Mouse (Mus musculus): ENCODE data around the gene Ppp1r3f. TPM values are rescaled to one million over a fixed set of nuclear protein-coding genes. Genes with fewer than 3 reads are reported as not detected.
A peak's percentile ranks its signal among the peaks of the same experiment; 100 is the strongest.

Gene Ppp1r3f
- total RNA-seq, 2 experiments from 2014 or later = 21.1 to 25.0 TPM

DNA sequence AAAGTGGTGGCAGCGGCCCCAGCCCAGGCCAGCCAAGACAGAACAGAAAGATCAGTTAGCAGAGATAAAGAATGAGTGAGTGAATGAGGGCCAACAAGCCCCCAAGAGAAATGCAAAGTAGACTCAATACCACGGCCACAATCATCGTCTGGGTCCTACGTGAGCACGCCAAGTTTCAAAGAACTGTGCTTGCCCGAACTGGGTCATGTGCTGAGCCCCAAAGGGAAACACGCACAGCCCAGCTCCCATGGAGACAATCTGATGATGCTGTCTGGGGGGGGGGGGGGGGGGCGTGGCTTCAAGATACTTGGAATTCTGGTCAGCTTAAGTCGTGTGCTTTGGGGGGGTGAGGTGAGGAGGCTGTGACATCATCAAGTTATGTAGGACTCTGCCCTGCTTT, 6.6 kb downstream of the Ppp1r3f start:
- DNase-seq (ENCODE audit: low spot score in 2 of 2) = no peak
- intact Hi-C loops (cut with DNase I) = no loop called here

DNA sequence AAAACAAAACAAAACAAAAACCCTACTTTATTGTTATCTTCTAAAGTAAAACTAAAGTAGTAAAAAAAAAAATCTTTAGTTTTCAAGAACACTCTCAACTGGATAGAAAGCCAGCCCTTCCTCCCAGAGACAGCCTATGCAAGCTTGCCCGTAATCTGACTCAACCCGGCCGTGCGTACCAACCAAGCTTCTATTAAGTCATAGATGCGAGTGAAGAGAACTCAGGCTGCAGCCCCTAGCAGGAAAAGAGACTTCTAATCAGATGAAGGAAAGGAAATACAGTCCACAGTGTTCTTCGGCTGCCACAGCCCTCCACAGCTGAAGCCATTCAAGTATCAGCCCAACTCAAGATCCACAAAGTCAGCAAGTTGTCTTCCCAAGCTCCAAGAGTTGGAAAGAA, 7.7 kb downstream of the Ppp1r3f start:
- intact Hi-C loops (cut with DNase I) = no loop called here
- no peak for DNase-seq (ENCODE audit: low spot score in 2 of 2)

DNA sequence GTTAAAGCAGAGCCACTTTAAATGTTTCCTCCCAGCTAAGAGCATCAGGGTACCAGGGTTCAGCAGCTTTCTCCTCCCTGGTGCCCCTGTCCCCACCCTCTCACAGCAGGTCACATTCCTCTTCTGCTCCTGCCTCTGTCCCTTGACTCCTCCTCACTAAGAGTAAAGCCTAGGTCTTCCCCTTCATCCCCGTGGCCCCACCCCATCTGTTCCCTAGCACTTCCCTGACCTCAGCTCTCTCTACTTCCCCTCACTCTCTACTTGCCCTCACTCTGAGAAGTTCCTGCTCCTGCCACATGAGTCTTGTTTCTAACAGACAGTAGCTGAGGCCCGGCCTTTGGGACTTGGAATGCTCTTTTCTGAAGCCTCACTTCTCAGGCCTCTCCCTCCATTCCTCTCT, 11.0 kb downstream of the Ppp1r3f start:
- intact Hi-C loops (cut with DNase I) = no loop called here
- DNase-seq (ENCODE audit: low spot score in 2 of 2) = no peak

DNA sequence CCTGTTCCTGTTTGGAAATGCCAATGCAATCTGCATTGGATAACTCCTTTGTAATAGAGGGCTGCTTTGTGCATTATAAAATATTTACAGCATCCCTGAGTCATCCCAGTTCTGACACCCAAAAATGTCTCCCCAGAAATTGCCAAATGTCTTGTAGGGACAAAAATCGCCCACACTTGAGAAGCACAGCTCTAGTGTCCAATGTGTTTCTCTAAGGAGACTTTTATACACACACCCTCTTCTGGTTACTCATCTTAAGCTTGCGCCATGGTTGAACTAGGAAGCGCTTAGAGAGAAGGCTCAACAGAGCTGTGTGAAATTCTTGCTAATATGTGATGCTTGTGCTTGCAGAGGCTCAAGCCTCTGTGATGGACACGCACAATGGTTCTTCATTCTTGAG, 20.6 kb downstream of the Ppp1r3f start:
- peak in 1 of 2 experiments; percentile 56 for DNase-seq (ENCODE audit: low spot score in 2 of 2)
- intact Hi-C loops (cut with DNase I) = no loop called here

GRCm38 (mm10) chrX:7524961-7525360, 49.1 kb downstream of the Ppp1r3f start:
- no peak for DNase-seq (ENCODE audit: low spot score in 2 of 2)
- intact Hi-C loops (cut with DNase I) = no loop called here

Other genes starting within 250 kb of the Ppp1r3f start
- gene Usp27x, start 198.5 kb downstream of the Ppp1r3f start, total RNA-seq (2021) = 10 to 100 TPM; 14.1 to 15.4 TPM
- not detected for gene Foxp3, start 639 bp downstream of the Ppp1r3f start, total RNA-seq (2021)
- gene Ccdc22, start 31.2 kb upstream of the Ppp1r3f start, total RNA-seq (2021) = 10 to 100 TPM; 30.6 to 31.3 TPM
- gene Cacna1f, start 32.8 kb upstream of the Ppp1r3f start, total RNA-seq (2021) = not detected
- gene Syp, start 64.2 kb upstream of the Ppp1r3f start, total RNA-seq (2021) = 1,000 to 10,000 TPM; 2,020 to 2,211 TPM
- 1 to 10 TPM in 1 of 2 experiments, under 1 TPM in 1; 0.76 to 2.0 TPM for gene Prickle3, start 83.0 kb upstream of the Ppp1r3f start, total RNA-seq (2021)
- 1 to 10 TPM; 5.9 to 7.7 TPM for gene Plp2, start 97.1 kb upstream of the Ppp1r3f start, total RNA-seq (2021)
- gene Magix, start 107.0 kb upstream of the Ppp1r3f start, total RNA-seq (2021) = under 1 TPM; 0.41 to 0.57 TPM
- 10 to 100 TPM; 33.2 to 34.0 TPM for gene Gpkow, start 122.8 kb upstream of the Ppp1r3f start, total RNA-seq (2021)
- 10 to 100 TPM; 57.6 to 61.6 TPM for gene Wdr45, start 140.1 kb upstream of the Ppp1r3f start, total RNA-seq (2021)
- gene Gm45208, start 148.0 kb upstream of the Ppp1r3f start, total RNA-seq (2021) = not detected
- 100 to 1,000 TPM in 1 of 2 experiments, 10 to 100 TPM in 1; 99.9 to 103 TPM for gene Praf2, start 154.2 kb upstream of the Ppp1r3f start, total RNA-seq (2021)
- gene Ccdc120, start 176.6 kb upstream of the Ppp1r3f start, total RNA-seq (2021) = 10 to 100 TPM; 19.5 to 22.1 TPM
- 10 to 100 TPM; 29.9 to 36.0 TPM for gene Tfe3, start 188.3 kb upstream of the Ppp1r3f start, total RNA-seq (2021)
- 100 to 1,000 TPM in 1 of 2 experiments, 10 to 100 TPM in 1; 99.6 to 105 TPM for gene Gripap1, start 215.5 kb upstream of the Ppp1r3f start, total RNA-seq (2021)
- gene Kcnd1, start 248.0 kb upstream of the Ppp1r3f start, total RNA-seq (2021) = 1 to 10 TPM; 7.0 to 8.9 TPM

Data from left cerebral cortex, postnatal 25 days (tissue).